In the genomic region with DNA sequence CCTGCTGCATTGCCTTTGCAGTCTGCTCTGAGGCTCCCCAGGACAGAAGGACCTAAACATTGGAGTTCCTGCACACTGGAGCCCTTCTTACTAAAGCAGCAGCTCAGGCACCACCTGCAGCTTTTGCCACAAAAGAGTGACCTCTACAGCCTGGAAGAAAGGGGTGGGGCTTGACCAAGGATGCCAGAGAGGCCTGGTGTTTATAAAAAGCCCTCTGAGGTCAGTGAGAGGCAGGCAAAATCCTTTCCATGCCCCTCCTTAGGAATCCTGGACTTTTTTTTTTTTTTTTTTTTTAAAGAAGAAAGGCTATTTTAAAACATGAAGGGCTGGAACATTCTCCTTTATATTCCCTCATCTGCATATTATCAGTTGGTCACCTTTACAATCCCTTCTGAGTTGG, we compare ENCODE assay signal across 10 mouse cellular contexts. TPM values are rescaled to one million over a fixed set of nuclear protein-coding genes. Genes with fewer than 3 reads are reported as not detected.
DNase-seq lines count a peak whose midpoint lies in the region; ATAC-seq and TF ChIP-seq lines count a peak whose summit lies in the region.
"Had no signal": no experiment of that assay in that cellular context is flagged by ENCODE, and none has a peak within 500 bp of the region (broad histone marks: within the 10 kb centered on the region; RNA-seq: fewer than 3 reads in every experiment).

No protein-coding gene starts in this region.

- H3K27ac ChIP-seq in heart, embryonic 13.5 days (replicated peaks), result peak overlapping the region; percentile 77
- no peak overlapping the region; the same call in 1 of the 2 replicates for H3K27ac ChIP-seq in heart, embryonic 11.5 days (ENCODE audit: low read depth, low read length)
- H3K27ac ChIP-seq in lung, postnatal 0 days (ENCODE audit: low read length), result no peak overlapping the region
- H3K27ac ChIP-seq in cortical plate, adult 2 months (ENCODE audit: insufficient read depth, low read length), result 0 out of 2 replicates have a peak overlapping the region, but pooled peaks have one; percentile 24
- peak overlapping the region; percentile 36; the same call in 1 of the 2 replicates for H3K27ac ChIP-seq in midbrain, embryonic 15.5 days
- H3K27ac ChIP-seq: kidney, postnatal 0 days; liver, embryonic 14.5 days had no signal

- no peak for ATAC-seq in heart, embryonic 13.5 days (ENCODE audit: extremely low read depth, insufficient number of reproducible peaks, low FRiP score, low TSS enrichment)
- ATAC-seq in heart, embryonic 11.5 days (replicated peaks; ENCODE audit: insufficient number of reproducible peaks, low FRiP score, low TSS enrichment), result no peak
- no peak for ATAC-seq in lung, postnatal 0 days
- no peak for ATAC-seq in midbrain, embryonic 15.5 days (replicated peaks)

- H3K27me3 ChIP-seq in heart, embryonic 13.5 days (replicated peaks), result no peaks in the 10 kb centered on the region
- no peaks in the 10 kb centered on the region for H3K27me3 ChIP-seq in heart, embryonic 11.5 days (ENCODE audit: control insufficient read depth, insufficient read depth, low read length)
- H3K27me3 ChIP-seq in lung, postnatal 0 days (replicated peaks; ENCODE audit: insufficient read depth, low read length), result no peaks in the 10 kb centered on the region
- H3K27me3 ChIP-seq in midbrain, embryonic 15.5 days (replicated peaks), result no peaks in the 10 kb centered on the region

- peak; percentile 32 for DNase-seq in lung, postnatal 0 days (ENCODE audit: low spot score)
- DNase-seq in lung, postnatal 14 days, result no peak
- no peak for DNase-seq in layer of hippocampus, postnatal 25 days (ENCODE audit: extremely low spot score in 1 of 2, low spot score in 1 of 2)
- no peak for DNase-seq in c-Kit-positive CD71-positive TER-119-positive erythroid progenitor cells, embryonic 14.5 days (ENCODE audit: low spot score)

- H3K9ac ChIP-seq in heart, embryonic 13.5 days, result peak overlapping the region; percentile 3
- no peak overlapping the region for H3K9ac ChIP-seq in heart, embryonic 11.5 days (ENCODE audit: low read depth, low read length)
- no peak overlapping the region for H3K9ac ChIP-seq in lung, postnatal 0 days (replicated peaks; ENCODE audit: low read depth)
- no peak overlapping the region for H3K9ac ChIP-seq in midbrain, embryonic 15.5 days
- H3K9ac ChIP-seq: liver, embryonic 14.5 days had no signal

- no peak for TF ChIP-seq EP300 in lung, postnatal 0 days (IDR thresholded peaks at IDR 0.05)

- no peak for TF ChIP-seq POLR2A in cortical plate, adult 2 months (IDR thresholded peaks at IDR 0.05; ENCODE audit: extremely low read depth, insufficient read depth, low read length)

- H3K36me3 ChIP-seq in heart, embryonic 13.5 days, result no peaks in the 10 kb centered on the region
- H3K36me3 ChIP-seq in heart, embryonic 11.5 days (ENCODE audit: control insufficient read depth, insufficient read depth, low read length), result no peaks in the 10 kb centered on the region; the same call in 1 of the 2 replicates
- H3K36me3 ChIP-seq in lung, postnatal 0 days (ENCODE audit: insufficient read depth, low read length), result no peaks in the 10 kb centered on the region
- H3K36me3 ChIP-seq in midbrain, embryonic 15.5 days (replicated peaks), result no peaks in the 10 kb centered on the region

- peaks cover 89% of the 10 kb centered on the region for H3K4me1 ChIP-seq in heart, embryonic 13.5 days
- peaks cover 62% of the 10 kb centered on the region for H3K4me1 ChIP-seq in heart, embryonic 11.5 days (ENCODE audit: control insufficient read depth, insufficient read depth, low read length)
- H3K4me1 ChIP-seq in lung, postnatal 0 days (ENCODE audit: insufficient read depth, low read depth, low read length), result peaks cover 4% of the 10 kb centered on the region
- peaks cover 34% of the 10 kb centered on the region for H3K4me1 ChIP-seq in cortical plate, adult 2 months (ENCODE audit: control insufficient read depth, insufficient read depth, low read length)
- H3K4me1 ChIP-seq in midbrain, embryonic 15.5 days, result peaks cover 83% of the 10 kb centered on the region

- no peaks in the 10 kb centered on the region for H3K9me3 ChIP-seq in heart, embryonic 13.5 days
- H3K9me3 ChIP-seq in heart, embryonic 11.5 days (replicated peaks; ENCODE audit: control insufficient read depth, low read length), result no peaks in the 10 kb centered on the region
- H3K9me3 ChIP-seq in lung, postnatal 0 days (ENCODE audit: low read length), result no peaks in the 10 kb centered on the region
- no peaks in the 10 kb centered on the region for H3K9me3 ChIP-seq in midbrain, embryonic 15.5 days

- no peak for TF ChIP-seq CTCF in lung, postnatal 0 days (IDR thresholded peaks at IDR 0.05)
- TF ChIP-seq CTCF in cortical plate, adult 2 months (IDR thresholded peaks at IDR 0.05; ENCODE audit: extremely low read depth, insufficient read depth, low read length), result no peak

- no peak overlapping the region for H3K4me3 ChIP-seq in heart, embryonic 13.5 days
- H3K4me3 ChIP-seq in heart, embryonic 11.5 days (ENCODE audit: low read depth, low read length), result no peak overlapping the region
- H3K4me3 ChIP-seq in lung, postnatal 0 days (ENCODE audit: low read depth, low read length), result no peak overlapping the region
- H3K4me3 ChIP-seq in cortical plate, adult 2 months (ENCODE audit: insufficient read depth, low read length), result no peak overlapping the region
- no peak overlapping the region for H3K4me3 ChIP-seq in midbrain, embryonic 15.5 days

- H3K4me2 ChIP-seq in heart, embryonic 13.5 days, result no peak overlapping the region; the same call in 1 of the 2 replicates
- no peak overlapping the region for H3K4me2 ChIP-seq in heart, embryonic 11.5 days
- no peak overlapping the region for H3K4me2 ChIP-seq in lung, postnatal 0 days (replicated peaks; ENCODE audit: low read depth, low read length)
- no peak overlapping the region for H3K4me2 ChIP-seq in midbrain, embryonic 15.5 days

RNA-seq across cellular contexts. Expression of gene Ssbp3, which starts 42.7 kb away (rescaled TPM):
- polyA plus RNA-seq in heart, embryonic 13.5 days (2015; fragmentation: Nextera tagmentation; extraction: Ambion mirVana), result 59.8 and 61.9 TPM in 2 replicates
- polyA plus RNA-seq in heart, embryonic 11.5 days (2014; fragmentation: Nextera tagmentation; extraction: Ambion mirVana), result 54.2 and 63.4 TPM in 2 replicates
- 40.2 and 49.8 TPM in 2 replicates for polyA plus RNA-seq in lung, postnatal 0 days (2015; fragmentation: Nextera tagmentation; extraction: Ambion mirVana)
- polyA plus RNA-seq in cortical plate, adult 2 months (2012; rRNA removed), result 121 and 123 TPM in 2 replicates
- polyA plus RNA-seq in midbrain, embryonic 15.5 days (2015; fragmentation: Nextera tagmentation; extraction: Ambion mirVana), result 175 and 194 TPM in 2 replicates
- total RNA-seq in layer of hippocampus, postnatal 25 days (2021), result 100 to 1,000 TPM; 147 to 150 TPM

Comparison
In these comparisons a context has a peak if more than half of its experiments do, and no peak if none do; other contexts are left out.
1. H3K27ac ChIP-seq: peak in heart, embryonic 13.5 days (single experiment), cortical plate, adult 2 months (single experiment) and midbrain, embryonic 15.5 days (single experiment); none in heart, embryonic 11.5 days (single experiment) and lung, postnatal 0 days (single experiment).